Mouse (Mus musculus) T-helper 2 cell (primary cell): ENCODE data around the gene Chchd2.

Experiments used
- in situ Hi-C: fragments of 300-600 bp; cut with MboI, MseI; formaldehyde crosslinking; loops from one replicate; pipeline ENCODE4 v1.15.1; 2025; ENCODE audit warnings: high pct_unique_total_duplicates

Chchd2 gene

DNA sequence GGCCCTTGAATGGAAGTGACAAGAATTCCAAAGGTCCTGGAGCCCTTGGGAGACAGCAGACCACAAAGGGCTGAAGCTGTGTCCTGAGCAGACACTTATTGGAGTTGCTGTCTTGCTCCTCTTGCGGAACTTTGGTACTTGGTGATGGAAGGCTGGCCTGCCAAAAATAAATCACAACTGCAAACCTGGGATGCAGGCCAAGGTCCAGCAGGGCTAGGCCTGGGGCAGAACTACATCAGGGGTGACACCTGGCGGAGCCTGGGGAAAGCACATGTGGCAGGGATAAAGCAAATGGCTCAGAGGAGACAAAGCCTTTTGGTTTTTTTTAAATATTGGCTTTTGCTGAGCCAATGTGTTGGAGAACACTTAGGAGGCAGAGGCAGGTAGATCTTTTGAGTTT lies 8.3 kb downstream of the Chchd2 start:
- in situ Hi-C loops = no loop called here

DNA sequence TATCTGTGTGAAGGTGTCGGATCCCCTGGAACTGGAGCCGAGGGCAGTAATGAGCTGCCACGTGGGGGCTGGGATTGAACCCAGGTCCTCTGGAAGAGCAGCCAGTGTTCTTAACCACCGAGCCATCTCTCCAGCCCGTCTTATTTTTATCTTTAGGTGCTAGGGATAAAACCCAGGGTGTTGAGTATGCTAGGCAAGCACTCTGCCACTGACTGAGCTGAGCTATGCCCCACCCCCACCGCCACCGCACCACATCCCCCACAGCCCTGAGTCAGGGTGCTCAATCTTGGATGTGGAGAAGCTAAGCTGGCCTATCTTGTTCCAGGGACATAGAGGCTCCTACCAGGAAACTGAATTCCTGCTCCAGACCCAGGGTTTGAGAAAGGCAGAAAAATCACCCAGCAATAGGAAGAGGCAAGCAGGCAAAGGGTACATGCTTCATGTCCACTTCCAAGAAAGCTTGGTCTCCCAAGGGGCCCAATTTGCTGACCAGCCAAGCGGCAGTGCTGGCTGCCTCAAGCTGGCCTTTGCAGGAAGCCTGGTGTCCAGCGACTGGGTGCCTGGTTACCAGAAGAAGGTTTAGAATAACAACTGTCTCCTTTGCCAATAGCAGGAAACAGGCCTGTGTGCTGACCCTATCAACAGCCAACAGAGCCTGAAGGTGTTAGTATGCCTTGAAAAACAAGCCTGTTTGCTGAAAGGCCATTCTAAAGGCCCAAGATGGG lies 9.4 kb downstream of the Chchd2 start:
- in situ Hi-C loops = no loop called here

DNA sequence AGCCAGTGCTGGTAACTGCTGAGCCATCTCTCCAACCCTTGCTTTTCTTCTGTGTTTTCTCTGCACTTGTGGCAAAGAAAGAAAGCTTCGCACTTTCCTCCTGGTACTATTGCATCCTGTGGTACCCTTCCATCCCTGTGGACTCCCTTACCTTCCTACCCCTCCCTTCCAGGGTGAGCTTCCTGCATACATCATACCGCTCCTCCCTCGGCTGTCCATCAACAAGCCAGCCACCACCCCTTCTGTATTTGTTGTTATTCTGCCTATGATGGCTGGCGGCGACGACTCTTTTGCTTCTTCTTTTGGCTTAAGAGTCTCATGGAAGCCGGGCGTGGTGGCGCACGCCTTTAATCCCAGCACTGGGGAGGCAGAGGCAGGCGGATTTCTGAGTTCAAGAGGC lies 12.2 kb downstream of the Chchd2 start:
- in situ Hi-C loops = no loop called here

DNA sequence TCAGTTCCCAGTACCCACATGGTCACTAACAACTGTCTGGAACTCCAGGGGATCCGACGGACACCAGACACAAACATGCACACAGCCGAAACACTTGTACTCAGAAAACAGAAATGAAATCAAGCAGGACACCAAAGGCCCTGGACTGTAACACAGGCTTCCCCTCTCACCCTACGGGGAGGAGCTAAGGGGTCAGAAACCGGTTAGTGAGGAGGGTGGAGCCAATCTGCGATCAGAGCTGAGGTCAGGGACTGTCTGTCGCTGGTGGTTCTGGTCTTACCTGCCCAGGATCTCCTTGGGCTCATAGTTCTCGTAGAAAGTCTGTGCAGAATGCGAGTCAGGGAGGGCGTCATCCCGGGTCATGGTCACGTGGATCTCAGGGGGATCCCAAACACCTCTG lies 13.3 kb downstream of the Chchd2 start:
- in situ Hi-C loops = no loop called here

DNA sequence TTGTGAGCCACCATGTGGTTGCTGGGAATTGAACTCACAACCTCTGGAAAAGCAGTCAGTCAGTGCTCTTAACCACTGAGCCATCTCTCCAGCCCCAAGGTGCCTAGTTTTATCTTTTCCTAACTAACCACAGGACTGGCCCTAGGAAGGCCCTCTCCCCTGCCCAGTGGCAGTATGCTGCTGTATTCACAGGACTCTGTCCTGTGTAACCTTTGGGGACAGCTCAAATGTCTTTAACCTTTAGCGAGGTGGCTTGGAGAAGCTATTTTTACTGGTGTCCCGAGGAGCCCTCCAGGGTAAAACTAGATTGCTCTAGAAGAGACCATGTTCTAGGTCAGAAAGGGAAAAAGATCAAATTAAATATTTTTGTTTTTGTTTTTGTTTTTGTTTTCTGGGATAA lies 16.0 kb downstream of the Chchd2 start:
- in situ Hi-C loops = no loop called here

DNA sequence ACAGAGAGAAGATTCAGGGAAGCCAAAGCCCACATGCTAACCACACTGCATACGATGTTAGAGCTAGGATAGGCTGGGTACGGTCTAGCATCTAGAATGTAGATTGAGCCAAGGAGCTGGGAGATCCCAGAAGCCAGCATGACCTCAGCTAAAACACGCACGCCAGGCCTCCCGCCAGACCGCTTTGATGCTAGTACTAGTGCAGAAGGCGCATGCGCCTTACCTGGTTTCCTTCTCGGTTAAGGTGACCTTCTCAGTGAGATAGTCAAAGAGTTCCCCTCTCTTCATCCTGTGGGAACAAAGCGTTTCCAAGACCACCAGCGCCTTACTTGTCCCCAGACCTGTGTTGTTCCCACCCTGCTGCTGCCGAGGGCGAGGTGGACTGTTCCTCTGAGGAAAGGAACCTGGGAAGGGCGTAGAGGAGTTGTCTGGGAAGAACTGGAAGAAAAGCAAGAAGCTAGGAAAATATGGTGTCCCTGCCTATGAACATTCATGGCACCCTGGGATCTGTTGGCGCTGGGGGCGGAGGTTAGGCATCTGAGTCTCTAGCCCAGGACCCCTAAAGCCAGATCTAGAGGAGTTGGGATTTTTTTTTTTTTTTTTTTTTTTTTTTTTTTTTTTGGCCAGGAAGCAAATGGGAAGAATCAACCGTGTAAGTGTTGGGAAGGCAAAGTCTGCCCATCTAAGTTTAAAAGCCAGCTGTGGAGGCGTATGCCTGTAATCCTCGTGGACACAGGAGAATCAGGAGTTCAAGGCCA lies 17.9 kb downstream of the Chchd2 start:
- in situ Hi-C loops = no loop called here

DNA sequence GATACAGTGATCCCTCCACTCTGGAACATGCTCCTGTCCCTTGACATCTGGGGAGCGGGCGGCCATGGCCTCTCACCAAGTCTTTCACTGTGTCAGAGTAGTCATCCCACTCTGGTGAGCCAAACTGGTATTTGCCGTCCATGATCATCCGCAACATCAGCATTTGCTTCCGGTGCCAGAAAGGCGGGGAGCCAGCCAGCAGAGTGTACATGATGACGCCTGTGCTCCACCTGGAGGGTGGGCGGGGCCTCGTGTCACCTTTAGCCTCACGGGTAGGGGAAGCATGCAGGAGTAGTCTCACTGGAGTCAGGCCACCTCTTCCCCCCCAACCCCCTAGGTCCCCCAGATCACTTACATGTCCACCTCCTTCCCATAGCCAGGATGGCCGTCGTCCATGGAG lies 21.4 kb downstream of the Chchd2 start:
- in situ Hi-C loops = no loop called here

DNA sequence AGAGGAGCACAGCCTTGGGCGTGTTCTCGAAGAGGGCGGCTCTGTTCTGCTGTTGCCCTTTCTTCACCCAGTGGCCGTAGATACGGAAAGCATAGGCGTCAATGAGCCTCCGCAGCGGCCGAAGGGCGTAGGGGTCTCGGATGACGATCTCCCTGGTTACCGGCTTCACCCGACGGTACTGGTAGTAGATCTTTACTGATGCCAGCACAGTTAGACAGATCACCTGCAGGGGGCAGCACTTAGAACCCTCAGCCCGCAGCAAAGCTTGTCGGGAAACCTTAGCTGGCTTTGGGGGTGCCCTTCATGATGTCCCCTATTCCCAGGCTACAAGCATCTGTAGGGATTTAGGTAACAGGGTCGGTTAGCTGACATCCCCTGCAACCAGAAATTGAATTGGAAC lies 22.8 kb downstream of the Chchd2 start:
- in situ Hi-C loops = loop anchor here (5.0 kb wide), 1 partner anchor 477 kb away; no protein-coding TSS in a partner anchor

DNA sequence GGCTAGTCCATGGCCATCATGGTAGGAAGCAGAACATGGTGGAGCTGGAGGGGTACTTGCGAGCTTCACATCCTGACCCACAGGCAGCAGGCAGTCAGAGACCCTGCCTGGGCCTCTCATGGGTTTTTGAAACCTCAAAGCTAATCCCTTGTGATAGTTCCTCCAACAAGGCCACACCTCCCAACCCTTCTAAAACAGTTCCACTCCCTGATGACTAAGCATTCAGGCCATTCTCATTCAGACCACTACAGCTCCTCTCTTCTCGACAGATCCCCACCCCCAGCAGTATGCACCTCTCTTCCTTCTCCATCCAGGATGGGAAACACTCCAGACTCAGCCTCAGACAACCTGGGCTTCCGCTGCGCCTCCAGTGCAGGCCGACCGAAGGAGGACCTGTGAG lies 24.9 kb downstream of the Chchd2 start:
- in situ Hi-C loops = loop anchor here (5.0 kb wide), 1 partner anchor 475 kb away; no protein-coding TSS in a partner anchor

DNA sequence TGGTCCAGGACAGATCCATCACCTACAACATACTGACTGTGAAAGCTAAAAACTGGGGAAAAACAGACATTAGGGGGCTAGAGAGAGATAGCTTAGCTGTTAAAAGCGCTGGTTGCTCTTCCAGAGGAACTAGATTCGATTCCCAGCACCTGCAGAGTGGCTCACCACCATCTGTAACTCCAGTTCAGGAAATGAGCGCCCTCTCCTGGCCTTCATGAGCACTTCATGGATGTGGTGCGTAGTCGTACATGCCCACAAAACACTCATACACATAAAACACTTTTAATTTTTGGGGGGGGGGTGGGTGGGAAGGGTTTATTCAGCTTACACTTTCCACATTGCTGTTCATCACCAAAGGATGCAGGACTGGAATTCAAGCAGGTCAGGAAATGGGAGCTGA lies 30.9 kb downstream of the Chchd2 start:
- in situ Hi-C loops = no loop called here

DNA sequence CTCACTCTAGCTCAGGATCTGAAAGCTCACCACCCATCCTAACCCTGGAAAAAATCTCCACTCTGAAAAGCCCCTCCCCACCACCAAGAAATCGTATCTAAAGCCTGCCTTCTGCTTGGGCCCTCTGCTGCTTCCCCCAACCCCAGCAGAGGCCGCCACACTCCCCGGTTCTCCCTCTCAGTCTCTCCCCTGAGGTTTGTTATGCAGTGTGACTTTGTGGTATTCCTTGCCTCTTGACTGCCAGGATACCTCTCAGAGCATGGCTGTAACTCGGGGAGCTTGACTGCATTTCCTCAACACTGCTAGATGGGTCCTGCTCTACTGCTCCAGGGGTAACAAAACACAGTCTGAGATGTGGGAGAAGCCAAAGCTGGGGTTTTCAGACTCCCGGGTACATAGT lies 32.1 kb downstream of the Chchd2 start:
- in situ Hi-C loops = no loop called here

DNA sequence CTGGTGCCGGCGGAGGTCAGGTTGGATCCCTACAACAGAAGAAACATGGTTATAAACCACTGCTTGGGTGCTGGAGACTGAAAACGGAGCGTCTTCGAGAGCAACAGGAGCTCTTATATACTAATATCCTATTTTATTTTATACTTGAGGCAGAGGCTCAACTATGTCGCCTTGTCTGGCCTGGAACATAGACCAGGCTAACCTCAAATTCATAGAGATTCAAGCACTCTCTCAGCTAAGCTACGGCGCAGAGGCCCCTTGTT lies 39.8 kb downstream of the Chchd2 start:
- in situ Hi-C loops = loop anchor here (5.0 kb wide), 2 partner anchors 55 to 345 kb away; partner anchors contain the start of gene Sfswap

DNA sequence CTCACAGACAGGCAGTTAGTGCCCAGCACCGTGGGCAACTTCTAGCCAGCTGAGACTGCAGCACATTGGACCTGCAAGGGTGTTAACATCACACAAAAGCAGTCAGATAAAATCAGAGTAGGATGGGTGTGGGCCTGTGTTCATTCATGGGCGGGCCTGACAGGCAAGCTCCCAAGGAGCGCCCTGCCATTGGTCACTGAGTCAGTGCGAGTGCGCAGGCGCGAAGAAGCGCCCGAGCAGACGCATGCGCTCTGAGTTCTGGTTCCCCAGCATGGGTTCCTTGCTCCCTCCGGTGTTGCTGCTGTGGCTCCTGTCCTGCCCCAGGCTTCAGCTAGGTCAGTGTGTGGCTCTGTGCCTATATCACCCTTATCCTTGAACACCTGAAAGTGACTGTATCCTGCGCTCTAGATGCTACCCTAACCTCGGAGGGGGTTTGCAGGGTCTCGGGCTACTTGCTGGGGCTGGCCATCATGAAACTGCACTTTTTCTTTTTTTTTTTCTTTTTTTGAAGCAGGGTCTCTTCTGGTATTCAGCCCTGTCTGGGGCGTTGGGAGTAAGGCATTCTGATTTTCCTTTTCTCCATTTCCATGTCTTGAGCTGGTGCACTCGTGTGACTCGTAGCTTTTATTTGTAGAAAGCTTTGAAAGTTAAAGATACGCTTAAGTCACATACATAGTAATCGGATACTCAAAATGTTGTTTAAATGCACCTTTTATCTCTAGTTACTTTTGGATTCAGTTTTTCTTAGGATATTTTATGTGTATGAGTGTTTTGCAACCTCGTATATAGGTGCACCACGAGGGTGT lies 40.3 kb downstream of the Chchd2 start, which contains the start of gene Sumf2:
Gene Sumf2, plus strand, starts transcription at position 235 of the 806 bp plus-strand sequence.
- in situ Hi-C loops = loop anchor here (5.0 kb wide), 2 partner anchors 55 to 345 kb away; partner anchors contain the start of gene Sfswap

DNA sequence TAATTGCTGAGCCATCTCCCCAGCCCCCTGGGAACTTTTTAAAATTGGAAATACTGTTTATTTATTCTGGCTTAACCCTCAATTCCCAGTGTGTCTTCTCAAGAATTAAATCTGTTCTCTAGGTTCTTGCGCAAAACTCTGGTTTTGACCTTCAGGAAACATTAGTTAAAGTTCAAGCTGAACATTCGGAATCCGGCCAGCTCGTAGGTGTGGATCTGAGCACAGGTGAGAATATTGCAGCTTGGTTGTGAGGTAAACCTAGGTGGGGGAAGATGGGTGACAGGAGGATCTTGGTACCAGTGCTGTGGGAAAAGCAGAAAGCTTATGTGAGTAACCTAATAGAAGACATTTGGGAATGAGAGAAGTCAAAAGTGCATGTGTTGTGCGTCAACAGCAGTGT lies 42.4 kb downstream of the Chchd2 start:
- in situ Hi-C loops = loop anchor here (5.0 kb wide), 2 partner anchors 53 to 343 kb away; partner anchors contain the start of gene Sfswap
